Mouse (Mus musculus) testis, adult 2 months (tissue): ENCODE data around the gene Birc6.

ENCODE experiments used
- CTCF ChIP-seq: fragments of 200-500 bp; IDR thresholded peaks from 2 replicates; pipeline ENCODE4 v1.5.1; 2012; ENCODE audit warnings: low read depth, mild to moderate bottlenecking, inconsistent platforms, low read length, moderate library complexity; ENCODE audit not compliant: control insufficient read depth, insufficient read depth, insufficient replicate concordance
- POLR2A ChIP-seq: fragments of 200-500 bp; IDR thresholded peaks from 2 replicates; pipeline ENCODE4 v1.6.1; 2012; ENCODE audit warnings: low read depth, mild to moderate bottlenecking, inconsistent platforms, low read length, moderate library complexity; ENCODE audit not compliant: control insufficient read depth

DNA sequence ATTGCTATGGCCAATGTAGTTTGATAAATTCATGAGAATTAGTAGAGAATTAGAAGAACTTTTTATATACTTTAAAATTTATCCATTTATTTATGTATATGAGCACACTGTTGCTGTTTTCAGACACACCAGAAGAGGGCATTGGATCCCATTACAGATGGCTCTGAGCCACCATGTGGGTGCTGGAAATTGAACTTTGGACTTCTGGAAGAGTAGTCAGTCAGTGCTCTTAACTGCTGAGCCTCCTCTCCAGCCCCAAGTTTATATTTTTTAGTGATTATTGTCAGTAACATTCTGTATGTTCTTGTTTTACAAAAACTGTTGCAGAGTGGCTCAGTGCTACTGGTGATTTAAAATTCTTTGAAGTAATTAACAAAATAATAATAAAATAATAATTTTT, 36.1 kb downstream of the Birc6 start:
- TF ChIP-seq POLR2A (no peak), CTCF (no peak)
